In the genomic region with DNA sequence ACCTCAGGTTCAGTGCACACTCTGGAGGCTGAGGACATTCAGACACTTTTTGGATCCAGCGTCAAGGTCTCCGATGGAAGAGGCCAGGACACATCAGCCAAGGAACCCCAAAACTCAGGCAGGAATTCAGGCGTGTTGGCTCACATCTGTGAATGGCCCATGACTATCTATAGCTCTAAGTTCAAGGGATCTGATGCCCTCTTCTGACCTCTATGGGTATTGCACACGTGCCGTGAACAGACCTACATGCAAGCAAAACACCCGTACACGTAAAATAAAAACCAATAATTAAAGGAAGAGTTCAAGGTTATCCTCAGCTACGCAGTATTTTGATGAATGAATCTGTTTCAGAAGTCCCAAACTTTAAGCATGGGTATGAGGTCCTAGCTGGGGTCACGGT, we compare ENCODE assay signal across 11 mouse cellular contexts. TPM values are rescaled to one million over a fixed set of nuclear protein-coding genes. Genes with fewer than 3 reads are reported as not detected.
DNase-seq lines count a peak whose midpoint lies in the region; ATAC-seq and TF ChIP-seq lines count a peak whose summit lies in the region.
"Had no signal": no experiment of that assay in that cellular context is flagged by ENCODE, and none has a peak within 500 bp of the region (broad histone marks: within the 10 kb centered on the region; RNA-seq: fewer than 3 reads in every experiment).

No protein-coding gene starts in this region.

- no peaks in the 10 kb centered on the region for H3K36me3 ChIP-seq in limb, embryonic 11.5 days (ENCODE audit: control insufficient read depth, insufficient read depth, low read length)
- H3K36me3 ChIP-seq in limb, embryonic 10.5 days, result peaks cover 28% of the 10 kb centered on the region
- H3K36me3 ChIP-seq in small intestine, adult 2 months (ENCODE audit: control insufficient read depth, insufficient read depth, low read length), result peaks cover 63% of the 10 kb centered on the region
- peaks cover 23% of the 10 kb centered on the region; the same call in 1 of the 2 replicates for H3K36me3 ChIP-seq in kidney, embryonic 16.5 days (ENCODE audit: insufficient read depth, low read length)

- peak; percentile 39 for DNase-seq in adrenal gland, postnatal 14 days
- DNase-seq in adrenal gland, adult 8-10 months, result no peak
- peak; percentile 61 for DNase-seq in limb, embryonic 11.5 days (ENCODE audit: low spot score)
- DNase-seq in limb, embryonic 10.5 days (ENCODE audit: low spot score), result no peak
- DNase-seq in right cerebral cortex, postnatal 25 days, result no peak
- DNase-seq: right cerebral cortex, postnatal 14 days had no signal

- no peak overlapping the region for H3K9ac ChIP-seq in limb, embryonic 11.5 days (ENCODE audit: low read length)
- H3K9ac ChIP-seq in kidney, embryonic 16.5 days (replicated peaks; ENCODE audit: low read length), result no peak overlapping the region
- H3K9ac ChIP-seq: kidney, embryonic 15.5 days had no signal

- no peak for TF ChIP-seq POLR2A in cortical plate, adult 2 months (IDR thresholded peaks at IDR 0.05; ENCODE audit: extremely low read depth, insufficient read depth, low read length)
- no peak for TF ChIP-seq POLR2A in small intestine, adult 2 months (IDR thresholded peaks at IDR 0.05; ENCODE audit: low read depth, low read length)

- no peak for ATAC-seq in limb, embryonic 11.5 days (ENCODE audit: insufficient number of reproducible peaks, low FRiP score, low TSS enrichment, low read depth)
- ATAC-seq in kidney, embryonic 16.5 days (ENCODE audit: low FRiP score, low TSS enrichment), result no peak

- WGBS in limb, embryonic 11.5 days, result 86% methylated on average over 9 of the region's 9 CpGs
- WGBS in limb, embryonic 10.5 days, result 87% methylated on average over 9 of the region's 9 CpGs
- WGBS in small intestine, adult 2 months, result 87% methylated on average over 9 of the region's 9 CpGs
- 85% methylated on average over 9 of the region's 9 CpGs for WGBS in kidney, embryonic 16.5 days

- peak; percentile 31; the same call in 1 of the 2 replicates for TF ChIP-seq CTCF in cortical plate, adult 2 months (IDR thresholded peaks at IDR 0.05; ENCODE audit: extremely low read depth, insufficient read depth, low read length)
- TF ChIP-seq CTCF in small intestine, adult 2 months (IDR thresholded peaks at IDR 0.05; ENCODE audit: extremely low read depth, insufficient read length, insufficient replicate concordance, low read depth, low read length), result peak; percentile 37; the same call in 1 of the 2 replicates

- H3K4me1 ChIP-seq in limb, embryonic 11.5 days (ENCODE audit: control insufficient read depth, insufficient read depth, low read length), result no peaks in the 10 kb centered on the region; the same call in 1 of the 2 replicates
- H3K4me1 ChIP-seq in limb, embryonic 10.5 days, result peaks cover 20% of the 10 kb centered on the region
- no peaks in the 10 kb centered on the region for H3K4me1 ChIP-seq in cortical plate, adult 2 months (ENCODE audit: control insufficient read depth, insufficient read depth, low read length)
- H3K4me1 ChIP-seq in small intestine, adult 2 months (ENCODE audit: control insufficient read depth, insufficient read depth, insufficient read length, low read length), result peaks cover 4% of the 10 kb centered on the region
- H3K4me1 ChIP-seq in kidney, embryonic 16.5 days (ENCODE audit: insufficient read depth, low read length), result no peaks in the 10 kb centered on the region
- H3K4me1 ChIP-seq: kidney, embryonic 15.5 days had no signal

- no peak overlapping the region for H3K4me2 ChIP-seq in limb, embryonic 11.5 days (ENCODE audit: low read depth, severe bottlenecking)
- H3K4me2 ChIP-seq in kidney, embryonic 16.5 days (replicated peaks; ENCODE audit: low read depth, low read length), result no peak overlapping the region
- H3K4me2 ChIP-seq: kidney, embryonic 15.5 days had no signal

- no peaks in the 10 kb centered on the region; the same call in 1 of the 2 replicates for H3K9me3 ChIP-seq in limb, embryonic 11.5 days (ENCODE audit: control insufficient read depth, low read length)
- H3K9me3 ChIP-seq in limb, embryonic 10.5 days (replicated peaks), result no peaks in the 10 kb centered on the region
- H3K9me3 ChIP-seq in kidney, embryonic 16.5 days (ENCODE audit: low read length), result no peaks in the 10 kb centered on the region
- H3K9me3 ChIP-seq: kidney, embryonic 15.5 days; megakaryocyte, embryonic 14.5 days had no signal

- no peak overlapping the region for H3K4me3 ChIP-seq in limb, embryonic 11.5 days (ENCODE audit: low read depth, low read length)
- no peak overlapping the region for H3K4me3 ChIP-seq in limb, embryonic 10.5 days
- H3K4me3 ChIP-seq in cortical plate, adult 2 months (ENCODE audit: insufficient read depth, low read length), result no peak overlapping the region
- no peak overlapping the region for H3K4me3 ChIP-seq in small intestine, adult 2 months (ENCODE audit: low read depth, low read length)
- no peak overlapping the region for H3K4me3 ChIP-seq in kidney, embryonic 16.5 days (ENCODE audit: low read length)
- H3K4me3 ChIP-seq: kidney, embryonic 15.5 days; megakaryocyte, embryonic 14.5 days had no signal

- H3K27me3 ChIP-seq in limb, embryonic 11.5 days (ENCODE audit: control insufficient read depth, insufficient read depth, low read length), result no peaks in the 10 kb centered on the region
- H3K27me3 ChIP-seq in limb, embryonic 10.5 days (ENCODE audit: low read depth, poor library complexity, severe bottlenecking), result no peaks in the 10 kb centered on the region
- H3K27me3 ChIP-seq in small intestine, adult 2 months (ENCODE audit: control insufficient read depth, insufficient read depth, low read length), result no peaks in the 10 kb centered on the region
- no peaks in the 10 kb centered on the region for H3K27me3 ChIP-seq in kidney, embryonic 16.5 days (ENCODE audit: insufficient read depth, low read length)
- H3K27me3 ChIP-seq: kidney, embryonic 15.5 days had no signal

- H3K27ac ChIP-seq in limb, embryonic 11.5 days (replicated peaks; ENCODE audit: low read depth, low read length), result no peak overlapping the region
- no peak overlapping the region for H3K27ac ChIP-seq in limb, embryonic 10.5 days
- H3K27ac ChIP-seq in cortical plate, adult 2 months (ENCODE audit: insufficient read depth, low read length), result no peak overlapping the region
- no peak overlapping the region for H3K27ac ChIP-seq in small intestine, adult 2 months (ENCODE audit: insufficient read depth, low read depth, low read length)
- H3K27ac ChIP-seq in kidney, embryonic 16.5 days (ENCODE audit: low read length), result no peak overlapping the region
- H3K27ac ChIP-seq: kidney, embryonic 15.5 days had no signal

RNA-seq across cellular contexts. Expression of gene Uqcc2, which starts 27.0 kb away (rescaled TPM):
- 162 and 182 TPM in 2 replicates for total RNA-seq in adrenal gland, postnatal 14 days (2021)
- total RNA-seq in adrenal gland, adult 8-10 months (2022), result 100 to 1,000 TPM; 252 to 380 (median 304) TPM
- polyA plus RNA-seq in limb, embryonic 11.5 days (2014; fragmentation: Nextera tagmentation; extraction: Ambion mirVana), result 383 and 387 TPM in 2 replicates
- 400 and 433 TPM in 2 replicates for polyA plus RNA-seq in limb, embryonic 10.5 days (2016; fragmentation: Nextera tagmentation; extraction: Ambion mirVana)
- 438 and 459 TPM in 2 replicates for polyA plus RNA-seq in cortical plate, adult 2 months (2012; rRNA removed)
- polyA plus RNA-seq in small intestine, adult 2 months (2012; rRNA removed), result 103 and 126 TPM in 2 replicates
- 266 TPM in 2 replicates for polyA plus RNA-seq in kidney, embryonic 16.5 days (2015; fragmentation: Nextera tagmentation; extraction: Ambion mirVana)

RNA-seq across cellular contexts. Expression of gene Itpr3, which starts 49.6 kb away (rescaled TPM):
- 7.4 and 10.9 TPM in 2 replicates for total RNA-seq in adrenal gland, postnatal 14 days (2021)
- total RNA-seq in adrenal gland, adult 8-10 months (2022), result 10 to 100 TPM in 2 of 4 experiments, 1 to 10 TPM in 2; 7.6 to 16.6 (median 11.2) TPM
- 2.5 and 3.0 TPM in 2 replicates for polyA plus RNA-seq in limb, embryonic 11.5 days (2014; fragmentation: Nextera tagmentation; extraction: Ambion mirVana)
- 4.3 and 4.8 TPM in 2 replicates for polyA plus RNA-seq in limb, embryonic 10.5 days (2016; fragmentation: Nextera tagmentation; extraction: Ambion mirVana)
- polyA plus RNA-seq in cortical plate, adult 2 months (2012; rRNA removed), result 2.4 and 2.6 TPM in 2 replicates
- 46.1 and 66.7 TPM in 2 replicates for polyA plus RNA-seq in small intestine, adult 2 months (2012; rRNA removed)
- polyA plus RNA-seq in kidney, embryonic 16.5 days (2015; fragmentation: Nextera tagmentation; extraction: Ambion mirVana), result 9.3 and 9.6 TPM in 2 replicates

Comparison
In these comparisons a context has a peak if more than half of its experiments do, and no peak if none do; other contexts are left out.
1. DNase-seq: peak in adrenal gland, postnatal 14 days (single experiment) and limb, embryonic 11.5 days (single experiment); none in adrenal gland, adult 8-10 months (single experiment), limb, embryonic 10.5 days (single experiment) and right cerebral cortex, postnatal 25 days (single experiment).